Mouse (Mus musculus) MEL (cell line): ENCODE data around the gene Gucy2e. TPM values are rescaled to one million over a fixed set of nuclear protein-coding genes. Genes with fewer than 3 reads are reported as not detected.

Source experiments
- DNase-seq: peaks from one replicate; pipeline ENCODE4 v3.0.0; 2011; ENCODE audit warnings: low read depth, low spot score
- H3K27ac ChIP-seq: 2 replicates; pipeline ENCODE4 v1.5.1; 2012; ENCODE audit warnings: low read depth, mild to moderate bottlenecking, control low read depth, low read length, moderate library complexity; ENCODE audit not compliant: control insufficient read depth
- H3K27me3 ChIP-seq, 2 experiments: fragments of 150-350 bp in 1 of 2; sonication (generic) in 1 of 2; 2 replicates each; pipeline ENCODE4 v1.6.1; 2012; ENCODE audit warnings: low read length in 2 of 2, mild to moderate bottlenecking in 2 of 2, improper control_type of control experiment in 1 of 2, moderate library complexity in 1 of 2; ENCODE audit not compliant: insufficient read depth in 2 of 2, control insufficient read depth in 1 of 2
- H3K36me3 ChIP-seq, 2 experiments: 2 replicates each; pipeline ENCODE4 v1.6.1; 2012 to 2014; ENCODE audit warnings: low read length in 2 of 2, improper control_type of control experiment in 1 of 2, inconsistent platforms in 1 of 2, mild to moderate bottlenecking in 1 of 2; ENCODE audit not compliant: insufficient read depth in 2 of 2, control insufficient read depth in 1 of 2
- H3K4me1 ChIP-seq, 2 experiments: fragments of 150-350 bp in 1 of 2; sonication (generic) in 1 of 2; 2 replicates each; pipeline ENCODE4 v1.6.1; 2012; ENCODE audit warnings: low read length in 2 of 2, improper control_type of control experiment in 1 of 2, mild to moderate bottlenecking in 1 of 2; ENCODE audit not compliant: insufficient read depth in 2 of 2, control insufficient read depth in 1 of 2
- H3K4me3 ChIP-seq, 2 experiments: fragments of 150-350 bp in 1 of 2; sonication (generic) in 1 of 2; 2 replicates each; pipeline ENCODE4 v1.5.1; 2012; ENCODE audit warnings: low read depth in 2 of 2, low read length in 2 of 2, mild to moderate bottlenecking in 2 of 2, moderate library complexity in 2 of 2, control low read depth in 1 of 2, improper control_type of control experiment in 1 of 2; ENCODE audit not compliant: control insufficient read depth in 1 of 2, insufficient read depth in 1 of 2
- H3K79me2 ChIP-seq: 2 replicates; pipeline ENCODE4 v1.6.1; 2012; ENCODE audit warnings: mild to moderate bottlenecking, low read length, moderate library complexity; ENCODE audit not compliant: control insufficient read depth, poor library complexity, insufficient read depth
- H3K9ac ChIP-seq: 2 replicates; pipeline ENCODE4 v1.6.1; 2012; ENCODE audit warnings: low read depth, mild to moderate bottlenecking, control low read depth, low read length, moderate library complexity; ENCODE audit not compliant: control insufficient read depth, poor library complexity, severe bottlenecking
- H3K9me3 ChIP-seq: fragments of 150-350 bp; sonication (generic); replicated peaks from 2 replicates; pipeline ENCODE4 v1.6.1; 2012; ENCODE audit warnings: mild to moderate bottlenecking, low read length, improper control_type of control experiment, moderate library complexity; ENCODE audit not compliant: insufficient read depth
- BHLHE40 ChIP-seq: IDR thresholded peaks from 2 replicates; pipeline ENCODE4 v1.6.1; 2012; ENCODE audit warnings: low read depth, mild to moderate bottlenecking, inconsistent platforms, low read length, improper control_type of control experiment, borderline replicate concordance
- CHD1 ChIP-seq: IDR thresholded peaks from 2 replicates; pipeline ENCODE4 v1.6.1; 2012; ENCODE audit warnings: low read depth, mild to moderate bottlenecking, inconsistent platforms, low read length, improper control_type of control experiment
- CTCF ChIP-seq, 3 experiments: IDR thresholded peaks in 2 of 3; conservative IDR thresholded peaks in 1 of 3; 2 replicates each; pipeline ENCODE4 v1.5.1; 2011 to 2012; ENCODE audit warnings: low read length in 3 of 3, low read depth in 2 of 3, mild to moderate bottlenecking in 2 of 3, improper control_type of control experiment in 1 of 3, inconsistent platforms in 1 of 3, mixed read lengths in 1 of 3, moderate library complexity in 1 of 3; ENCODE audit not compliant: control insufficient read depth in 1 of 3, insufficient read depth in 1 of 3, poor library complexity in 1 of 3, severe bottlenecking in 1 of 3
- ELF1 ChIP-seq: IDR thresholded peaks from 2 replicates; pipeline ENCODE4 v1.6.1; 2014; ENCODE audit warnings: low read depth, mild to moderate bottlenecking, inconsistent platforms, low read length, improper control_type of control experiment, moderate library complexity
- HCFC1 ChIP-seq: IDR thresholded peaks from 2 replicates; pipeline ENCODE4 v1.6.1; 2012; ENCODE audit warnings: low read depth, mild to moderate bottlenecking, inconsistent platforms, low read length, improper control_type of control experiment, moderate library complexity
- MAZ ChIP-seq: IDR thresholded peaks from 2 replicates; pipeline ENCODE4 v1.6.1; 2012; ENCODE audit warnings: low read depth, mild to moderate bottlenecking, inconsistent platforms, low read length, improper control_type of control experiment
- MEF2A ChIP-seq: IDR thresholded peaks from 2 replicates; pipeline ENCODE4 v1.6.1; 2014; ENCODE audit warnings: low read depth, mild to moderate bottlenecking, inconsistent platforms, low read length, improper control_type of control experiment; ENCODE audit not compliant: poor library complexity, insufficient replicate concordance, severe bottlenecking; ENCODE audit errors: extremely low read depth
- NRF1 ChIP-seq: IDR thresholded peaks from 2 replicates; pipeline ENCODE4 v1.6.1; 2014; ENCODE audit warnings: low read depth, mild to moderate bottlenecking, inconsistent platforms, low read length, improper control_type of control experiment, moderate library complexity; ENCODE audit not compliant: poor library complexity, insufficient read depth, severe bottlenecking
- POLR2A ChIP-seq, 2 experiments: IDR thresholded peaks; 2 replicates each; pipeline ENCODE4 v1.6.1; 2011 to 2012; ENCODE audit warnings: low read length in 2 of 2, mild to moderate bottlenecking in 2 of 2, control low read depth in 1 of 2, improper control_type of control experiment in 1 of 2, low read depth in 1 of 2, moderate library complexity in 1 of 2; ENCODE audit not compliant: control insufficient read depth in 1 of 2, insufficient read depth in 1 of 2, poor library complexity in 1 of 2
- POLR2AphosphoS2 ChIP-seq: IDR thresholded peaks from 2 replicates; pipeline ENCODE4 v1.6.1; 2011; ENCODE audit warnings: low read length, improper control_type of control experiment
- RAD21 ChIP-seq: IDR thresholded peaks from 2 replicates; pipeline ENCODE4 v1.6.1; 2011; ENCODE audit warnings: mild to moderate bottlenecking, low read depth, low read length, improper control_type of control experiment
- RCOR1 ChIP-seq: IDR thresholded peaks from 2 replicates; pipeline ENCODE4 v1.6.1; 2012; ENCODE audit warnings: low read depth, mild to moderate bottlenecking, inconsistent platforms, low read length, improper control_type of control experiment
- SIN3A ChIP-seq: IDR thresholded peaks from 2 replicates; pipeline ENCODE4 v1.6.1; 2012; ENCODE audit warnings: low read length, improper control_type of control experiment, inconsistent platforms
- SMC3 ChIP-seq: IDR thresholded peaks from 2 replicates; pipeline ENCODE4 v1.6.1; 2011; ENCODE audit warnings: low read depth, low read length, improper control_type of control experiment
- USF2 ChIP-seq, 2 experiments: IDR thresholded peaks; 2 replicates each; pipeline ENCODE4 v1.6.1; 2011 to 2012; ENCODE audit warnings: improper control_type of control experiment in 2 of 2, low read length in 2 of 2, borderline replicate concordance in 1 of 2, inconsistent platforms in 1 of 2, low read depth in 1 of 2, mild to moderate bottlenecking in 1 of 2; ENCODE audit not compliant: insufficient read depth in 1 of 2
- ZC3H11A ChIP-seq: IDR thresholded peaks from 2 replicates; pipeline ENCODE4 v1.6.1; 2012; ENCODE audit warnings: low read depth, mild to moderate bottlenecking, inconsistent platforms, low read length, improper control_type of control experiment
- ZKSCAN1 ChIP-seq: IDR thresholded peaks from 2 replicates; pipeline ENCODE4 v1.6.1; 2012; ENCODE audit warnings: low read depth, mild to moderate bottlenecking, inconsistent platforms, low read length, improper control_type of control experiment, moderate library complexity
- ZMIZ1 ChIP-seq: IDR thresholded peaks from 2 replicates; pipeline ENCODE4 v1.6.1; 2012; ENCODE audit warnings: low read depth, mild to moderate bottlenecking, inconsistent platforms, low read length, improper control_type of control experiment, moderate library complexity
- ZNF384 ChIP-seq: IDR thresholded peaks from 2 replicates; pipeline ENCODE4 v1.6.1; 2012; ENCODE audit warnings: low read depth, mild to moderate bottlenecking, inconsistent platforms, low read length, improper control_type of control experiment
- polyA plus RNA-seq, 2 experiments: library from polyadenylated mRNA; stranded (reverse) in 1 of 2; unstranded in 1 of 2; fragments of >175 nt in 1 of 2; fragments of >200 nt in 1 of 2; gene quantifications; 2 replicates each; pipeline versions ENCODE4 v1.2.1 to v1.2.4; 2012; ENCODE audit warnings: low replicate concordance in 2 of 2, low read depth in 1 of 2; ENCODE audit not compliant: insufficient read length in 2 of 2, insufficient read depth in 1 of 2, missing spikeins in 1 of 2
- total RNA-seq: library from RNA; depleted of rRNA; stranded (reverse); fragments of 300-350 nt; gene quantifications from 2 replicates; pipeline ENCODE4 v1.2.3, GENCODE M21; 2012

The Gucy2e gene
- total and polyA plus RNA-seq, 3 experiments: not detected

DNA sequence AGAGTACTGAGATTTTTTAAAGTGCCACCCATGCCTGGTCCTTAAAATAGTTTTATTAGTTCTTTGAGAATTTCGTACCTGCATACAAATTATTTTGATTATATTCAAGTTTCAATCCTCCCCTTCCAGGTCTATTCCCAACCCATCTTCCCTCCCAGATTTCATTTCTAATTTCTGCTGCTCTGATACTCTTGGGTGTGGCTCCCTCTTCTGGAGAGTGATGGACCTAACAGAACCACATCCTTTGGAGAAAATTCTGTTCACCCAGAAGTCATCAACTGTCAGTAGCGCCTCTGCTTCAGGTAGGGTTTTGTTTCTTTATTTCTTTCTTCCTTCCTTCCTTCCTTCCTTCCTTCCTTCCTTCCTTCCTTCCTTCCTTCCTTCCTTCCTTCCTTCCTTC, 8.1 kb upstream of the Gucy2e start:
- H3K27me3 ChIP-seq: peaks cover 10 to 13% of the 10 kb centered on the region in 2 experiments
- peak; percentile 54 for DNase-seq
- no peaks in the 10 kb centered on the region for H3K9me3 ChIP-seq
- peaks cover 0 to 5% of the 10 kb centered on the region in 2 experiments; a peak in 2 of 4 replicates for H3K36me3 ChIP-seq
- peaks cover 2 to 4% of the 10 kb centered on the region in 2 experiments; a peak in 3 of 4 replicates for H3K4me1 ChIP-seq
- H3K79me2 ChIP-seq: no peaks in the 10 kb centered on the region
- H3K27ac ChIP-seq: no peak overlapping the region
- no peak overlapping the region for H3K9ac ChIP-seq
- H3K4me3 ChIP-seq: peak overlapping the region in 1 of 2 experiments; percentile 29; a peak in 3 of 4 replicates
- TF ChIP-seq MEF2A (no peak), NRF1 (no peak), BHLHE40 (no peak), MAZ (no peak), ZMIZ1 (no peak), SIN3A (0 out of 2 replicates have a peak, but pooled peaks have one; percentile 13), ZKSCAN1 (no peak), SMC3 (peak; percentile 75), USF2 (IDR thresholded peaks at IDR 0.05; ENCODE audit: borderline replicate concordance in 1 of 2, insufficient read depth in 1 of 2, low read depth in 1 of 2, low read length in 2 of 2) (no peak), POLR2AphosphoS2 (no peak), ZNF384 (no peak), CHD1 (no peak), RAD21 (peak; percentile 86), HCFC1 (no peak), CTCF (IDR thresholded peaks at IDR 0.05 in 2 of 3, conservative IDR thresholded peaks at IDR 0.05 in 1 of 3; ENCODE audit: control insufficient read depth in 1 of 3, insufficient read depth in 1 of 3, low read depth in 2 of 3, low read length in 3 of 3, poor library complexity in 1 of 3, severe bottlenecking in 1 of 3) (peak; percentile 41 to 83 (median 56)), RCOR1 (0 out of 2 replicates have a peak, but pooled peaks have one; percentile 5), ZC3H11A (peak; percentile 64), ELF1 (no peak), POLR2A (IDR thresholded peaks at IDR 0.05; ENCODE audit: control insufficient read depth in 1 of 2, insufficient read depth in 1 of 2, low read depth in 1 of 2, low read length in 2 of 2, poor library complexity in 1 of 2) (no peak)
